ENCODE assay signal across 7 mouse cellular contexts in genomic region chrX:21334499-21335032, GRCm38 (mm10).
DNase-seq lines count a peak whose midpoint lies in the region; ATAC-seq and TF ChIP-seq lines count a peak whose summit lies in the region.

No protein-coding gene starts in this region.

- no peaks in the 10 kb centered on the region for H3K27me3 ChIP-seq in E14TG2a.4 (ENCODE audit: insufficient read depth, low read length)
- H3K27me3 ChIP-seq in forebrain, postnatal 0 days (ENCODE audit: insufficient read depth, low read length): no peaks in the 10 kb centered on the region
- no peaks in the 10 kb centered on the region for H3K27me3 ChIP-seq in limb, embryonic 14.5 days (ENCODE audit: control insufficient read depth, insufficient read depth, low read length)

- in situ Hi-C loops in ES-E14 (cut with MboI; ENCODE audit: low sequenced_read_pairs in 2 of 2, unreplicated experiment in 2 of 2): no loop called here

- peak; percentile 45 for TF ChIP-seq CTCF in E14TG2a.4 (conservative IDR thresholded peaks at IDR 0.05; ENCODE audit: low read length)
- TF ChIP-seq CTCF in forebrain, postnatal 0 days (IDR thresholded peaks at IDR 0.05; ENCODE audit: low read depth): peak; percentile 47; the same call in 1 of the 2 replicates

- 42% methylated on average over 13 of the region's 13 CpGs for WGBS in forebrain, postnatal 0 days
- 41% methylated on average over 13 of the region's 13 CpGs for WGBS in limb, embryonic 14.5 days

- no peak for DNase-seq in ES-E14 (ENCODE audit: low read depth, low spot score)
- DNase-seq in forebrain, postnatal 0 days: peak; percentile 25
- peak; percentile 50 for DNase-seq in limb, embryonic 14.5 days (ENCODE audit: low spot score)
- peak; percentile 65 for DNase-seq in retina, postnatal 1 day
- DNase-seq in urinary bladder, adult 2 months (ENCODE audit: low spot score): no peak
- no peak for DNase-seq in B cell, adult 2 months

- no peak overlapping the region for H3K9ac ChIP-seq in ES-E14 (ENCODE audit: insufficient read depth, low read depth, low read length, poor library complexity, severe bottlenecking)
- no peak overlapping the region for H3K9ac ChIP-seq in forebrain, postnatal 0 days
- peak overlapping the region; percentile 31; the same call in 1 of the 2 replicates for H3K9ac ChIP-seq in limb, embryonic 14.5 days (ENCODE audit: low read depth, low read length, severe bottlenecking)

- TF ChIP-seq POLR2A in limb, embryonic 14.5 days (IDR thresholded peaks at IDR 0.05; ENCODE audit: borderline replicate concordance, extremely low read depth, insufficient read depth, insufficient read length): no peak

- ATAC-seq in forebrain, postnatal 0 days: no peak
- ATAC-seq in limb, embryonic 14.5 days (ENCODE audit: low FRiP score, low read depth): no peak

- H3K36me3 ChIP-seq in E14TG2a.4 (ENCODE audit: insufficient read depth, low read length): no peaks in the 10 kb centered on the region
- H3K36me3 ChIP-seq in ES-E14 (ENCODE audit: control insufficient read depth, insufficient read depth, low read length, poor library complexity, severe bottlenecking): no peaks in the 10 kb centered on the region
- no peaks in the 10 kb centered on the region for H3K36me3 ChIP-seq in forebrain, postnatal 0 days (ENCODE audit: insufficient read depth)
- no peaks in the 10 kb centered on the region for H3K36me3 ChIP-seq in limb, embryonic 14.5 days (ENCODE audit: control insufficient read depth, insufficient read depth, low read length)

- peak overlapping the region; percentile 40 for H3K4me2 ChIP-seq in forebrain, postnatal 0 days (ENCODE audit: low read depth)
- peak overlapping the region; percentile 43 for H3K4me2 ChIP-seq in limb, embryonic 14.5 days (replicated peaks; ENCODE audit: low read depth, low read length, severe bottlenecking)

- H3K4me3 ChIP-seq in E14TG2a.4 (replicated peaks; ENCODE audit: low read length): peak overlapping the region; percentile 70
- H3K4me3 ChIP-seq in ES-E14 (ENCODE audit: insufficient read depth in 1 of 2, low read depth in 1 of 2, low read length in 2 of 2, poor library complexity in 1 of 2, severe bottlenecking in 1 of 2): peak overlapping the region; percentile 31 to 81; a peak in 3 of 4 replicates
- H3K4me3 ChIP-seq in forebrain, postnatal 0 days (ENCODE audit: low read depth, low read length): peak overlapping the region; percentile 29
- H3K4me3 ChIP-seq in limb, embryonic 14.5 days (replicated peaks; ENCODE audit: low read length): peak overlapping the region; percentile 38

- H3K9me3 ChIP-seq in E14TG2a.4 (ENCODE audit: low read length) (no peaks in the 10 kb centered on the region), ES-E14 (ENCODE audit: control insufficient read depth, insufficient read depth, low read depth, low read length) (no peaks in the 10 kb centered on the region)
- no peaks in the 10 kb centered on the region for H3K9me3 ChIP-seq in forebrain, postnatal 0 days (ENCODE audit: low read length)
- no peaks in the 10 kb centered on the region for H3K9me3 ChIP-seq in limb, embryonic 14.5 days (ENCODE audit: control insufficient read depth, low read length)

- H3K4me1 ChIP-seq in E14TG2a.4 (replicated peaks; ENCODE audit: low read depth, low read length) (no peaks in the 10 kb centered on the region), ES-E14 (ENCODE audit: control insufficient read depth in 2 of 2, insufficient read depth in 2 of 2, low read length in 2 of 2, poor library complexity in 1 of 2) (no peaks in the 10 kb centered on the region)
- no peaks in the 10 kb centered on the region for H3K4me1 ChIP-seq in forebrain, postnatal 0 days (ENCODE audit: insufficient read depth)
- no peaks in the 10 kb centered on the region for H3K4me1 ChIP-seq in limb, embryonic 14.5 days (ENCODE audit: control insufficient read depth, insufficient read depth, low read length)

- no peak overlapping the region for H3K27ac ChIP-seq in ES-E14 (ENCODE audit: insufficient read depth, low read depth, low read length, poor library complexity, severe bottlenecking)
- H3K27ac ChIP-seq in forebrain, postnatal 0 days (ENCODE audit: low read depth, low read length): no peak overlapping the region
- no peak overlapping the region for H3K27ac ChIP-seq in limb, embryonic 14.5 days (replicated peaks; ENCODE audit: low read depth, low read length)

TF ChIP-seq in ES-E14, 5 proteins besides CTCF, POLR2A, EP300 and RAD21:
- TF ChIP-seq ZC3H11A (IDR thresholded peaks at IDR 0.05; ENCODE audit: borderline replicate concordance, low read depth, low read length) (no peak), ZNF384 (IDR thresholded peaks at IDR 0.05; ENCODE audit: low read depth, low read length) (no peak), CHD2 (IDR thresholded peaks at IDR 0.05; ENCODE audit: low read depth, low read length) (no peak)

Comparison
In these comparisons a context has a peak if more than half of its experiments do, and no peak if none do; other contexts are left out.
1. DNase-seq: peak in forebrain, postnatal 0 days (single experiment), limb, embryonic 14.5 days (single experiment) and retina, postnatal 1 day (single experiment); none in ES-E14 (single experiment), urinary bladder, adult 2 months (single experiment) and B cell, adult 2 months (0 of 2).
2. Peak in every context shown above with its lines, with median percentiles within 50 percentile points of each other: H3K4me3 ChIP-seq.